Mouse (Mus musculus) left cerebral cortex, adult 2 months (tissue): ENCODE results near the gene Dach1. TPM values are rescaled to one million over a fixed set of nuclear protein-coding genes. Genes with fewer than 3 reads are reported as not detected.

Experiments used
- DNase-seq, 2 experiments: peaks; one replicate each; pipeline ENCODE4 v3.0.0; 2021 to 2022; ENCODE audit warnings: low spot score in 2 of 2, mixed read lengths in 1 of 2; ENCODE audit errors: extremely low spot score in 1 of 2
- H3K27ac ChIP-seq: fragments of 200-600 bp; 2 replicates; pipeline ENCODE4 v1.8.1; 2022
- H3K4me3 ChIP-seq: fragments of 200-600 bp; 2 replicates; pipeline ENCODE4 v1.8.1; 2022
- CTCF ChIP-seq: fragments of 200-600 bp; IDR thresholded peaks from 2 replicates; pipeline ENCODE4 v1.8.1; 2022; ENCODE audit warnings: antibody characterized with exemption, mild to moderate bottlenecking, moderate library complexity
- intact Hi-C: fragments of 180-260 bp; cut with DNase I; formaldehyde crosslinking; loops from one replicate; pipeline ENCODE4 v1.15.1; 2025
- total RNA-seq, 2 experiments: library from RNA; stranded (reverse); gene quantifications; 2 replicates each; pipeline ENCODE4 v1.2.3; 2021

The Dach1 gene
- total RNA-seq, 2 experiments from 2014 or later, result 3.4 to 5.6 TPM

DNA sequence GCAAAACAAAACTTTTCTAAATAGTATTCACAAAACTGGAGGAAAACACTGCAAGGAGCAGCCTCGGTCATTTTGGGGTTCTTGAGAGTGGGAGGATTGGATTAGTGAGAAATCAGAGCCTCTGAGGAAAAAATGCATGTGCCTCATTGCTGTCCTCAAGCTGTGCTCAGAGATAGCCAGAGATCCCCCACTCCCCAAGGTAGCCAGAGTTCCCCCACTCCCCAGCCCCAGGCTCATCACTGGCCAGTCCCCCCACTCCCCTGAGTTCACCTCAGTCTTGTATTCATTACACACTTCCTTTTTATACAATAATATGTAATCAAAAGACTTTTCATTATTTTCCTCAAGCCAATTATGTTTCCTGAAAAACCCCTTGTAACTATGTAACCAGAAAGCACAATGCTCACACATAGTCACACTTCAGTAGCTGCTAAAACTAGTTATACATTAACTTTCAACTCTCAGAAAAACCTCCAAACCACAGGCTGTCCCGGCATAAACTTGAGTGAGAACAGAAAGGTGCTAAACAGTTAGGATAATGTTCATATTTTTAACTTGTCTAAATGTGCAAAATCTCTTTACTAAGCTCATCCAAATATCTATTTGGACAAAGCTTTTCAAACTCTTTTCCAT lies 395.3 kb downstream of the Dach1 start:
- no peak overlapping the region for H3K4me3 ChIP-seq
- intact Hi-C loops, result no loop called here
- H3K27ac ChIP-seq, result no peak overlapping the region
- no peak for DNase-seq
- TF ChIP-seq CTCF, result no peak

DNA sequence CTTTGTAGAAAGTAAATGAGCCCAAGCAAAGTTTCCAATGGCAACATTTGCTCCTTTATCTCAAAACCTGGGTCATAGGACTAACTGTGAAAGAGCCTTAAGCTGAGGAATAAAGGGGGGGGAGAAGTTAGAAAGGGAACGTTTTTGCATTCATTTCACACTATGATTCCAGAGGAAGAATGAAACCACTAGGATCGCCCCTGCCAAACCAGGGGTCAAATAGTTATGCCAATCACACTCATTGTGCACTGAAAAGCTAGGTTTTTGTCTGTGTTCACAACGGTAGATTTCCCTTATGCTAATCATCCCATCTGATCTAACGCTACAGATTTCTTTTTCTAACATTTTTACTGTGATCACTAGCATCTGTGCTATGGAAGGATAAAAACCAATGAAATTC lies 415.2 kb downstream of the Dach1 start:
- no peak overlapping the region for H3K27ac ChIP-seq
- H3K4me3 ChIP-seq, result no peak overlapping the region
- intact Hi-C loops, result no loop called here
- no peak for DNase-seq
- TF ChIP-seq CTCF, result no peak

DNA sequence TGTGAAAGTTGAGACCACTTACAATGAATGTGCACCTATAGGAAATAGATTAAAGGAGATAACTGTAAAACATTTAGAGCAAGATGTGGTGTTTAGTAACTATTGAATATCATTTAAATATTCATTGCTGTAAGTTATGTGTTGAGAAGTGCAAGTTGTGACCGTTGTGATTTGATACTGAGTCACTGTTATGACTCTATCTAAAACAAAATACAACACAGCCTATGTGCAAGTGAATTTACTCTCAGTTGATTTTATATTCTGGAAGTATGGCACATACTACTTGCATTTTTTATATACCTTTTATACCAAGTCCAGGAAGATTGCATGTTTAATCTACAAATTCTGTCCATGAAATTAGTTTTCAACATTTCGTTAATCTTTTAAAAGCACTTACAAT lies 415.6 kb downstream of the Dach1 start:
- Histone ChIP-seq H3K4me3 (no peak overlapping the region), H3K27ac (no peak overlapping the region)
- no peak for DNase-seq
- intact Hi-C loops, result no loop called here
- no peak for TF ChIP-seq CTCF

DNA sequence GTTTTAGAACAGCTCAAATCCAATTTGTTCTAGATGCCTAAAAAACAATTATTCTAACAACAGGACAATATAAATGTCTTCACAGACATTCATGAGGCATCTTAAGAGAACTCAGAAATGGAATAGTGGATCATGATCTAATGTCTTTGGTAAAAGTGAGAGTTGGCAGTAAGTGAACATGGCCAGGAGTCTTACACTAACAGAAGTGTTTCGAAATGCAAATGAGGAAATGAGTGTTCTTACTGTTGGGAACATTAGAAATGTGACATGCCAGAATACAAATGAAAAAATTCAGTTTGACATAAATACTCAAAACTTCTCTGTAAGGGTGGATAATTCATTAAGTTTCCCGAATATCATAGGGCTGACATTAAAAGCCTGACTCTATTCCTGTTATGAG lies 426.3 kb downstream of the Dach1 start:
- Histone ChIP-seq H3K4me3 (no peak overlapping the region), H3K27ac (no peak overlapping the region)
- TF ChIP-seq CTCF, result no peak
- no peak for DNase-seq
- intact Hi-C loops, result no loop called here

DNA sequence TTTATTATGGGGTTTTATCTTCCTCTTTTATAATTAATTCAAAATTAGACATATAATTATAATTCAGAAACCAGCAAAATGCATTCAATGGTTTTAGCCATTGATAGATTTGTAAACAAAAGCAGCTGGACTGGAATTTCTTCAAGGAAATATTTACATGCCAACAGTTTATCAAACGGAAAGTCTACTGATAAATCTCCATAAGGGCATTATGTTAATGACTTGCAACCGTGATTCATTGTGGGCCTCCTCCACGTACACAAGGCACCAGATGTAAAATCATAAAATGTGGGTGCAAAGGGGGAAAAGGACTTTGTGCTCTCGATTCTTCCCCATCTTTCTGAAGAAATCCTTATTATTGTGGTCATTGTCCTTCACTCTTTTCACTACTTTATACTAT lies 426.8 kb downstream of the Dach1 start:
- intact Hi-C loops, result no loop called here
- H3K27ac ChIP-seq, result no peak overlapping the region
- TF ChIP-seq CTCF, result no peak
- H3K4me3 ChIP-seq, result no peak overlapping the region
- no peak for DNase-seq
